Mouse (Mus musculus): ENCODE results near the gene Large2. TPM values are rescaled to one million over a fixed set of nuclear protein-coding genes. Genes with fewer than 3 reads are reported as not detected.

The Large2 gene
- polyA plus RNA-seq, 1 experiment from 2014 or later: 0.74 TPM

- Histone ChIP-seq H3K36me3 (peaks cover 46% of the 10 kb centered on the region), H3K27me3 (no peaks in the 10 kb centered on the region), H3K4me2 (peak overlapping the region; percentile 78), H3K9ac (peak overlapping the region; percentile 95), H3K27ac (replicated peaks) (peak overlapping the region; percentile 95), H3K9me3 (no peaks in the 10 kb centered on the region), H3K4me3 (peak overlapping the region; percentile 87), H3K4me1 (replicated peaks) (peaks cover 69% of the 10 kb centered on the region)
- WGBS: 36% methylated on average over 3 of the region's 3 CpGs
- ATAC-seq (ENCODE audit: low read depth): no peak
Observed at GRCm38 (mm10) chr2:92388081-92388517, 13.4 kb upstream of the Large2 start.

- peaks cover 51% of the 10 kb centered on the region for H3K36me3 ChIP-seq
- WGBS: 69% methylated on average over 4 of the region's 4 CpGs
- H3K27me3 ChIP-seq: no peaks in the 10 kb centered on the region
- peak overlapping the region; percentile 95 for H3K27ac ChIP-seq (replicated peaks)
- H3K4me1 ChIP-seq (replicated peaks): peaks cover 64% of the 10 kb centered on the region
- ATAC-seq (ENCODE audit: low read depth): no peak
- H3K9me3 ChIP-seq: no peaks in the 10 kb centered on the region
- H3K4me2 ChIP-seq: peak overlapping the region; percentile 78
- peak overlapping the region; percentile 87 for H3K4me3 ChIP-seq
- peak overlapping the region; percentile 95 for H3K9ac ChIP-seq
Observed at GRCm38 (mm10) chr2:92387646-92388045, 13.0 kb upstream of the Large2 start.

GRCm38 (mm10) chr2:92386821-92387570, 12.3 kb upstream of the Large2 start:
- H3K36me3 ChIP-seq: peaks cover 57% of the 10 kb centered on the region
- no peaks in the 10 kb centered on the region for H3K9me3 ChIP-seq
- 92% methylated on average over 30 of the region's 30 CpGs for WGBS
- H3K4me2 ChIP-seq: peak overlapping the region; percentile 78
- H3K9ac ChIP-seq: peak overlapping the region; percentile 95
- 0 out of 2 replicates have a peak overlapping the region, but pooled peaks have one; percentile 87 for H3K4me3 ChIP-seq
- H3K27ac ChIP-seq (replicated peaks): no peak overlapping the region
- no peak for ATAC-seq (ENCODE audit: low read depth)
- H3K27me3 ChIP-seq: no peaks in the 10 kb centered on the region
- peaks cover 58% of the 10 kb centered on the region for H3K4me1 ChIP-seq (replicated peaks)

- Histone ChIP-seq H3K9ac (no peak overlapping the region), H3K36me3 (peaks cover 73% of the 10 kb centered on the region), H3K9me3 (no peaks in the 10 kb centered on the region), H3K27ac (replicated peaks) (no peak overlapping the region), H3K4me2 (no peak overlapping the region), H3K4me3 (no peak overlapping the region), H3K27me3 (no peaks in the 10 kb centered on the region), H3K4me1 (replicated peaks) (peaks cover 42% of the 10 kb centered on the region)
- no peak for ATAC-seq (ENCODE audit: low read depth)
- WGBS: 85% methylated on average over 22 of the region's 22 CpGs
Observed at GRCm38 (mm10) chr2:92385113-92386051, 10.7 kb upstream of the Large2 start.

GRCm38 (mm10) chr2:92384101-92384500, 9.4 kb upstream of the Large2 start:
- H3K4me3 ChIP-seq: no peak overlapping the region
- no peaks in the 10 kb centered on the region for H3K27me3 ChIP-seq
- no peak overlapping the region for H3K27ac ChIP-seq (replicated peaks)
- WGBS: 78% methylated on average over 4 of the region's 4 CpGs
- peaks cover 86% of the 10 kb centered on the region for H3K36me3 ChIP-seq
- peaks cover 30% of the 10 kb centered on the region for H3K4me1 ChIP-seq (replicated peaks)
- no peak for ATAC-seq (ENCODE audit: low read depth)
- H3K9me3 ChIP-seq: no peaks in the 10 kb centered on the region
- no peak overlapping the region for H3K9ac ChIP-seq
- H3K4me2 ChIP-seq: no peak overlapping the region

GRCm38 (mm10) chr2:92382759-92383158, 8.1 kb upstream of the Large2 start:
- 87% methylated on average over 4 of the region's 4 CpGs for WGBS

GRCm38 (mm10) chr2:92381901-92382588, 7.4 kb upstream of the Large2 start, which contains the start of gene 1700029I15Rik:
1700029I15Rik (plus strand) TSS chr2:92382538.
- 86% methylated on average over 5 of the region's 5 CpGs for WGBS
- Histone ChIP-seq H3K4me3 (no peak within 1 kb of the TSS), H3K36me3 (peaks cover 100% of the 10 kb centered on the region), H3K27ac (replicated peaks) (no peak within 1 kb of the TSS), H3K4me2 (no peak within 1 kb of the TSS), H3K4me1 (replicated peaks) (peaks cover 12% of the 10 kb centered on the region), H3K9ac (no peak within 1 kb of the TSS), H3K27me3 (no peaks in the 10 kb centered on the region), H3K9me3 (no peaks in the 10 kb centered on the region)
- ATAC-seq (ENCODE audit: low read depth): no peak

More at GRCm38 (mm10) chr2:92382759-92383158, 8.1 kb upstream of the Large2 start:
- ATAC-seq (ENCODE audit: low read depth): no peak
- Histone ChIP-seq H3K27me3 (no peaks in the 10 kb centered on the region), H3K4me2 (no peak overlapping the region), H3K9ac (no peak overlapping the region), H3K4me1 (replicated peaks) (peaks cover 19% of the 10 kb centered on the region), H3K27ac (replicated peaks) (no peak overlapping the region), H3K4me3 (no peak overlapping the region), H3K36me3 (peaks cover 100% of the 10 kb centered on the region), H3K9me3 (no peaks in the 10 kb centered on the region)

- H3K27ac ChIP-seq (replicated peaks): 0 out of 2 replicates have a peak overlapping the region, but pooled peaks have one; percentile 4
- 93% methylated on average over 5 of the region's 5 CpGs for WGBS
Observed at GRCm38 (mm10) chr2:92381161-92381560, 6.5 kb upstream of the Large2 start.

GRCm38 (mm10) chr2:92380495-92381050, 5.9 kb upstream of the Large2 start:
- 81% methylated on average over 6 of the region's 6 CpGs for WGBS
- no peaks in the 10 kb centered on the region for H3K9me3 ChIP-seq
- H3K27ac ChIP-seq (replicated peaks): no peak overlapping the region
- no peak overlapping the region for H3K4me2 ChIP-seq
- H3K9ac ChIP-seq: 0 out of 2 replicates have a peak overlapping the region, but pooled peaks have one; percentile 2
- ATAC-seq (ENCODE audit: low read depth): no peak
- no peaks in the 10 kb centered on the region for H3K27me3 ChIP-seq
- H3K4me3 ChIP-seq: no peak overlapping the region
- H3K36me3 ChIP-seq: peaks cover 86% of the 10 kb centered on the region
- H3K4me1 ChIP-seq (replicated peaks): peaks cover 10% of the 10 kb centered on the region

More at GRCm38 (mm10) chr2:92381161-92381560, 6.5 kb upstream of the Large2 start:
- ATAC-seq (ENCODE audit: low read depth): no peak
- Histone ChIP-seq H3K4me1 (replicated peaks) (peaks cover 9% of the 10 kb centered on the region), H3K4me2 (no peak overlapping the region), H3K9ac (no peak overlapping the region), H3K9me3 (no peaks in the 10 kb centered on the region), H3K36me3 (peaks cover 92% of the 10 kb centered on the region), H3K27me3 (no peaks in the 10 kb centered on the region), H3K4me3 (no peak overlapping the region)

- no peak overlapping the region for H3K4me3 ChIP-seq
- no peak for ATAC-seq (ENCODE audit: low read depth)
- H3K27ac ChIP-seq (replicated peaks): no peak overlapping the region
- H3K9ac ChIP-seq: no peak overlapping the region
- no peak overlapping the region for H3K4me2 ChIP-seq
- peaks cover 11% of the 10 kb centered on the region for H3K4me1 ChIP-seq (replicated peaks)
- H3K36me3 ChIP-seq: peaks cover 80% of the 10 kb centered on the region
- H3K9me3 ChIP-seq: no peaks in the 10 kb centered on the region
- no peaks in the 10 kb centered on the region for H3K27me3 ChIP-seq
- 81% methylated on average over 17 of the region's 17 CpGs for WGBS
Observed at GRCm38 (mm10) chr2:92379783-92380494, 5.3 kb upstream of the Large2 start.

- Histone ChIP-seq H3K4me1 (replicated peaks) (peaks cover 34% of the 10 kb centered on the region), H3K27ac (replicated peaks) (no peak overlapping the region), H3K27me3 (peaks cover 3% of the 10 kb centered on the region; the same call in 1 of the 2 replicates), H3K4me2 (no peak overlapping the region), H3K36me3 (peaks cover 54% of the 10 kb centered on the region), H3K9ac (no peak overlapping the region), H3K9me3 (no peaks in the 10 kb centered on the region), H3K4me3 (no peak overlapping the region)
- no peak for ATAC-seq (ENCODE audit: low read depth)
- WGBS: 89% methylated on average over 7 of the region's 7 CpGs
Observed at GRCm38 (mm10) chr2:92377320-92377719, 2.7 kb upstream of the Large2 start.

Measured in neural tube, embryonic 13.5 days (tissue).